ENCODE assay signal across 12 mouse cellular contexts in genomic region chr13:111792130-111792974, GRCm38 (mm10). TPM values are rescaled to one million over a fixed set of nuclear protein-coding genes. Genes with fewer than 3 reads are reported as not detected.
A peak's percentile ranks its signal among the peaks of the same experiment; 100 is the strongest.
DNase-seq lines count a peak whose midpoint lies in the region; ATAC-seq and TF ChIP-seq lines count a peak whose summit lies in the region.
"Had no signal": no experiment of that assay in that cellular context is flagged by ENCODE, and none has a peak within 500 bp of the region (broad histone marks: within the 10 kb centered on the region; RNA-seq: fewer than 3 reads in every experiment).

No protein-coding gene starts in this region.

- peaks cover 46% of the 10 kb centered on the region for H3K4me1 ChIP-seq in lung, postnatal 0 days (ENCODE audit: insufficient read depth, low read depth, low read length)
- peaks cover 46% of the 10 kb centered on the region for H3K4me1 ChIP-seq in midbrain, embryonic 15.5 days

- ATAC-seq in lung, postnatal 0 days: no peak
- no peak for ATAC-seq in midbrain, embryonic 15.5 days (replicated peaks)

- H3K9ac ChIP-seq in lung, postnatal 0 days (replicated peaks; ENCODE audit: low read depth): no peak overlapping the region
- no peak overlapping the region for H3K9ac ChIP-seq in midbrain, embryonic 15.5 days
- H3K9ac ChIP-seq: embryonic facial prominence, embryonic 13.5 days; liver, embryonic 15.5 days; neural tube, embryonic 15.5 days; stomach, embryonic 15.5 days had no signal

- 17% methylated on average over 16 of the region's 16 CpGs for whole genome bisulfite sequencing in lung, postnatal 0 days
- WGBS in midbrain, embryonic 15.5 days: 74% methylated on average over 16 of the region's 16 CpGs

- DNase-seq in gastrocnemius, postnatal 10 days: peak; percentile 56
- no peak for DNase-seq in gastrocnemius, adult 8-10 months (ENCODE audit: low spot score in 2 of 2)
- peak; percentile 76 for DNase-seq in lung, postnatal 0 days (ENCODE audit: low spot score)
- DNase-seq in lung, postnatal 25 days (ENCODE audit: low spot score): no peak
- peak; percentile 92 for DNase-seq in cerebellum, adult 9-10 months
- DNase-seq in kidney, postnatal 25 days: peak; percentile 60 to 78
- DNase-seq in thymus, postnatal 4 days: no peak

- H3K9me3 ChIP-seq in lung, postnatal 0 days (ENCODE audit: low read length): no peaks in the 10 kb centered on the region
- no peaks in the 10 kb centered on the region for H3K9me3 ChIP-seq in midbrain, embryonic 15.5 days
- H3K9me3 ChIP-seq: embryonic facial prominence, embryonic 13.5 days; liver, embryonic 15.5 days; neural tube, embryonic 15.5 days; stomach, embryonic 15.5 days had no signal

- TF ChIP-seq CTCF in lung, postnatal 0 days (IDR thresholded peaks at IDR 0.05): no peak

- no peaks in the 10 kb centered on the region for H3K27me3 ChIP-seq in lung, postnatal 0 days (replicated peaks; ENCODE audit: insufficient read depth, low read length)
- H3K27me3 ChIP-seq in midbrain, embryonic 15.5 days (replicated peaks): no peaks in the 10 kb centered on the region
- H3K27me3 ChIP-seq: embryonic facial prominence, embryonic 13.5 days; liver, embryonic 15.5 days; neural tube, embryonic 15.5 days; stomach, embryonic 15.5 days had no signal

- H3K27ac ChIP-seq in lung, postnatal 0 days (ENCODE audit: low read length): 0 out of 2 replicates have a peak overlapping the region, but pooled peaks have one; percentile 15
- H3K27ac ChIP-seq in midbrain, embryonic 15.5 days: no peak overlapping the region
- H3K27ac ChIP-seq: embryonic facial prominence, embryonic 13.5 days; liver, embryonic 15.5 days; neural tube, embryonic 15.5 days had no signal

- no peaks in the 10 kb centered on the region for H3K36me3 ChIP-seq in lung, postnatal 0 days (ENCODE audit: insufficient read depth, low read length)
- H3K36me3 ChIP-seq in midbrain, embryonic 15.5 days (replicated peaks): no peaks in the 10 kb centered on the region
- H3K36me3 ChIP-seq: embryonic facial prominence, embryonic 13.5 days; neural tube, embryonic 15.5 days; stomach, embryonic 15.5 days had no signal

- H3K4me2 ChIP-seq in lung, postnatal 0 days (replicated peaks; ENCODE audit: low read depth, low read length): no peak overlapping the region
- no peak overlapping the region for H3K4me2 ChIP-seq in midbrain, embryonic 15.5 days
- H3K4me2 ChIP-seq: embryonic facial prominence, embryonic 13.5 days; liver, embryonic 15.5 days; neural tube, embryonic 15.5 days; stomach, embryonic 15.5 days had no signal

- no peak for TF ChIP-seq EP300 in lung, postnatal 0 days (IDR thresholded peaks at IDR 0.05)

- no peak overlapping the region for H3K4me3 ChIP-seq in lung, postnatal 0 days (ENCODE audit: low read depth, low read length)
- H3K4me3 ChIP-seq in midbrain, embryonic 15.5 days: no peak overlapping the region
- H3K4me3 ChIP-seq: embryonic facial prominence, embryonic 13.5 days; liver, embryonic 15.5 days; neural tube, embryonic 15.5 days; stomach, embryonic 15.5 days had no signal

RNA-seq across cellular contexts. Expression of gene Map3k1, which starts 16.4 kb away (rescaled TPM):
- total RNA-seq in gastrocnemius, postnatal 10 days (2021): 10 to 100 TPM; 19.0 to 24.4 TPM
- 1 to 10 TPM; 6.7 to 8.1 (median 7.2) TPM for total RNA-seq in gastrocnemius, adult 8-10 months (2022)
- 16.6 and 18.0 TPM in 2 replicates for polyA plus RNA-seq in lung, postnatal 0 days (2015; fragmentation: Nextera tagmentation; extraction: Ambion mirVana)
- polyA plus RNA-seq in midbrain, embryonic 15.5 days (2015; fragmentation: Nextera tagmentation; extraction: Ambion mirVana): 10.5 and 12.2 TPM in 2 replicates

Comparison
In these comparisons a context has a peak if more than half of its experiments do, and no peak if none do; other contexts are left out.
1. DNase-seq: peak in gastrocnemius, postnatal 10 days (single experiment), lung, postnatal 0 days (single experiment), cerebellum, adult 9-10 months (single experiment) and kidney, postnatal 25 days (2 of 2); none in gastrocnemius, adult 8-10 months (0 of 2), lung, postnatal 25 days (single experiment) and thymus, postnatal 4 days (single experiment).